Mouse (Mus musculus) brain, embryonic 14.5 days (tissue): ENCODE data around the gene Ptger4.

Experiments
- CTCF ChIP-seq: fragments of 200-500 bp; IDR thresholded peaks from 2 replicates; pipeline ENCODE4 v1.5.1; 2012; ENCODE audit warnings: inconsistent platforms, mild to moderate bottlenecking, moderate library complexity, borderline replicate concordance; ENCODE audit not compliant: insufficient read depth, insufficient read length; ENCODE audit errors: extremely low read depth
- POLR2A ChIP-seq: fragments of 200-500 bp; IDR thresholded peaks from 2 replicates; pipeline ENCODE4 v1.6.1; 2012; ENCODE audit warnings: mild to moderate bottlenecking, inconsistent platforms, borderline replicate concordance; ENCODE audit not compliant: poor library complexity, insufficient read depth, insufficient read length, severe bottlenecking; ENCODE audit errors: extremely low read depth

DNA sequence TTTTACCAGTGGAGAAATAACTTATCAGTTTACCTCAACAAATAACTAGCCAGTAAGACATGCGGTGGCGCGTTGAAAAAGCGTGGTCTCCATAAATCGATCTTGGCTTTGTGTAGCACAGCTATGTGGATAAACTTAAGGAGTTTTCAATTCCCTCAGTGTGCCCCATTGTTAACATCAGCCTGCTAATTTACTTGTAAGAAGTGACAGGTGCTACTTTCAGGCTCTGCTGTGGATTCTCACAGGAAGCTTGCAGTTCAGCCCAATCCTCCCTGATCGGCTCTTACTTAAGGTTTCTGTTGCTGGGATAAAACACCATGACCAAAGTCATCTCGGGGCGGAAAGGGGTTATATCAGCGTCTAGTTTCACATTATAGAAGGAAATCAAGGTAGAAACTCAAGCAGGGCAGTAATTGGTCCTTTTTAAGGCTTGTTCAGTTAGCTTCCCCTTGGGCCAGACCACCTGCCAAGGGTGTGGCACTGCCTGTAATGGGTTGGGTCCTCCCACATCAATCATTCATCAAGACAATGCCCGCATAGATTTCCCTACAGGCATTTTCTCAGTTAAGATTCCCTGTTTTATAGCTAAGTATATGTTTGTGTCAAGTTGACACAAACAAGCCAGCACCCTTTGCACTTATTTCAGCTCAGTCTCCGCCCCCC is 59.2 kb downstream of the Ptger4 start:
- TF ChIP-seq POLR2A: no peak
- TF ChIP-seq CTCF: no peak
